ENCODE assay signal across 12 mouse cellular contexts in genomic region chr1:153443632-153444031, GRCm38 (mm10). TPM values are rescaled to one million over a fixed set of nuclear protein-coding genes. Genes with fewer than 3 reads are reported as not detected.
"Had no signal": no experiment of that assay in that cellular context is flagged by ENCODE, and none has a peak within 500 bp of the region (broad histone marks: within the 10 kb centered on the region; RNA-seq: fewer than 3 reads in every experiment).

No protein-coding gene starts in this region.

- DNase-seq: liver, postnatal 0 days; lung, adult 2 months; lung, postnatal 14 days; lung, postnatal 36 days; right cerebral cortex, postnatal 14 days; thymus, adult 2 months; thymus, postnatal 25 days; thymus, postnatal 4 days had no signal

- ATAC-seq: liver, postnatal 0 days; lung, postnatal 0 days; midbrain, embryonic 13.5 days; midbrain, embryonic 15.5 days had no signal

RNA-seq across cellular contexts. Expression of gene Shcbp1l, which starts 18.7 kb away (rescaled TPM):
- total RNA-seq: monocyte, adult 5-6 weeks had no signal
